Mouse (Mus musculus): ENCODE data around the gene Rnf217. TPM values are rescaled to one million over a fixed set of nuclear protein-coding genes. Genes with fewer than 3 reads are reported as not detected.

The Rnf217 gene
- polyA plus RNA-seq, 1 experiment, result 3.1 TPM

DNA sequence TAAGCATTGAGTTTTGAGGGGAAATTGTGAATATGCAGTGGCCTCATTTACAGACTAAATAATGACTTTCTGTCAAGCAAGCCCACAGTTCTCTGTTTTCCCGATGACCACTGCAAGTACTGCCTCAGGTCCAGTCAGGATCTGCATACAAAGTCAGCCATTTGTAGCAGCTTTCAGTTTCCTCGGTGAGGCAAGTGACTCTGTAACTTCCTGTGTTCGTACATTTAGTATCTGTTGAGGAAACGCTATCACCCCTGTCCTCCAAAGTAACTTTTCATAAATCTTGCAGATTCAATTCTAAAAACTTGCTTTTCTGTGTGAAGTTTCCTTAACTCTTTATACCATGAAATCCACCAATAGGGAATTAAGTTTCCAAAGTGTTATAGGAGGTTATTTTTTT, 143.6 kb downstream of the Rnf217 start:
- Histone ChIP-seq H3K27ac (ENCODE audit: insufficient read depth, low read depth, low read length) (no peak overlapping the region), H3K4me1 (ENCODE audit: control insufficient read depth, insufficient read depth, low read length) (no peaks in the 10 kb centered on the region), H3K4me3 (ENCODE audit: insufficient read depth, low read length) (no peak overlapping the region)
- TF ChIP-seq CTCF (IDR thresholded peaks at IDR 0.05; ENCODE audit: low read depth, low read length) (no peak), POLR2A (IDR thresholded peaks at IDR 0.05; ENCODE audit: borderline replicate concordance, low read depth, low read length) (no peak)

DNA sequence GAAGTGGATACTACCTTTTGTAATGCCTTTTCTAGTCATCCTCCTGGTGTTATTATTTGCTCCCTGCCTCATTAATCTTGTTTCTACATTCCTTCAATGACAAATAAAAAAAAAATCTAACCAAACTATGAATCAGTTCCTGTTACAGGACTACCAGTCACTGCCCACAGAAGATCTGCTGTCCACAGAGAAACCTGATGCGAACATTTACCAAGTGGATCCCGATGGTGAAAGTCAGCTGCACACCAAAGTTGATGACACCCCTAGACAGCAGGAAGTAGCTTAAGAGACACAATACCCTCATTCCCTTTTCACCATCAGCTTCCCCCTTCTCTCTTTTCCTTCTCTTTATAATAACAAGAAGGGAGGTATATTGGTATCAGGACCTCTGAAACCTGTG, 145.9 kb downstream of the Rnf217 start:
- Histone ChIP-seq H3K27ac (ENCODE audit: insufficient read depth, low read depth, low read length) (no peak overlapping the region), H3K4me3 (ENCODE audit: insufficient read depth, low read length) (no peak overlapping the region), H3K4me1 (ENCODE audit: control insufficient read depth, insufficient read depth, low read length) (no peaks in the 10 kb centered on the region)
- TF ChIP-seq CTCF (IDR thresholded peaks at IDR 0.05; ENCODE audit: low read depth, low read length) (no peak), POLR2A (IDR thresholded peaks at IDR 0.05; ENCODE audit: borderline replicate concordance, low read depth, low read length) (no peak)

DNA sequence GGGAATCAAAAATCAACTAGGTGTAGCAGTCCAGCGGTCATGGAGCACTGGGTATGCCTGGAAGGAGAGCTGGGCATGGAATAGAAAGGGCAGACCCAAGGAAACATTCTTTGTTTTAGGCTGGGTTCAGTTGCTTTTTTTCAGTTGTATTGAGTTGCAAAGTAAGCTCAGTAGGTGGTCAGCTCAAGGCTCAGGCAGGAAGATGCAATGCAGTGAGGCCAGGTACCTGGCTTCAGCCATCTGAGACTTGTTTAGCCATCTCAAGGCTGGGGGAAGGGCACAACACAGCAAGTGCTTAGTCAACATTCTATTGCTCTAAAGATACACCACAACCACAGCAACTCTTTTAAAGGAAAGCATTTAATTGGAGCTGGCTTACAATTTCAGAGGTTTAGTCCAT, 152.2 kb downstream of the Rnf217 start:
- TF ChIP-seq CTCF (IDR thresholded peaks at IDR 0.05; ENCODE audit: low read depth, low read length) (no peak), POLR2A (IDR thresholded peaks at IDR 0.05; ENCODE audit: borderline replicate concordance, low read depth, low read length) (no peak)
- no peaks in the 10 kb centered on the region for H3K4me1 ChIP-seq (ENCODE audit: control insufficient read depth, insufficient read depth, low read length)
- no peak overlapping the region for H3K4me3 ChIP-seq (ENCODE audit: insufficient read depth, low read length)
- no peak overlapping the region for H3K27ac ChIP-seq (ENCODE audit: insufficient read depth, low read depth, low read length)

DNA sequence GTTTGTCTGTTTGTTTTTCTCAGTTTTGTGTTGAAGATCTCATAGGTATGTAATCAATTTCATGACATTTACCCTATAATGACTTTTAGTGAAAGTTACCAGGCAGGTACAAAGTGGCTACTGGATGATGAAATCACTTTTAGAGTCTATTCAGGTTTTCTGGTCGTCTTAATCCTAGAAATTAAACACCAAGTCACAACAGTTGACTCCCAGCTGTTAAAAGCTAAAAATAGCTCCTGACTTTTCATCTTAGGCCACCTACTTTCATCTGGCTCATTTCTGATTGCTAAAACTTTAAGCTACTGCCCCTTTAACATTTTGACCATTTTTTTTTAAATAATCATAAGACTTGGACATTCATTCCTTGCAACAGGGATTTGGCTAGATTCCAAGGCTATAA, 161.9 kb downstream of the Rnf217 start:
- 0 out of 2 replicates have a peak, but pooled peaks cover 2% of the 10 kb centered on the region for H3K4me1 ChIP-seq (ENCODE audit: control insufficient read depth, insufficient read depth, low read length)
- TF ChIP-seq POLR2A (IDR thresholded peaks at IDR 0.05; ENCODE audit: borderline replicate concordance, low read depth, low read length) (no peak), CTCF (IDR thresholded peaks at IDR 0.05; ENCODE audit: low read depth, low read length) (no peak)
- H3K4me3 ChIP-seq (ENCODE audit: insufficient read depth, low read length), result no peak overlapping the region
- H3K27ac ChIP-seq (ENCODE audit: insufficient read depth, low read depth, low read length), result no peak overlapping the region

DNA sequence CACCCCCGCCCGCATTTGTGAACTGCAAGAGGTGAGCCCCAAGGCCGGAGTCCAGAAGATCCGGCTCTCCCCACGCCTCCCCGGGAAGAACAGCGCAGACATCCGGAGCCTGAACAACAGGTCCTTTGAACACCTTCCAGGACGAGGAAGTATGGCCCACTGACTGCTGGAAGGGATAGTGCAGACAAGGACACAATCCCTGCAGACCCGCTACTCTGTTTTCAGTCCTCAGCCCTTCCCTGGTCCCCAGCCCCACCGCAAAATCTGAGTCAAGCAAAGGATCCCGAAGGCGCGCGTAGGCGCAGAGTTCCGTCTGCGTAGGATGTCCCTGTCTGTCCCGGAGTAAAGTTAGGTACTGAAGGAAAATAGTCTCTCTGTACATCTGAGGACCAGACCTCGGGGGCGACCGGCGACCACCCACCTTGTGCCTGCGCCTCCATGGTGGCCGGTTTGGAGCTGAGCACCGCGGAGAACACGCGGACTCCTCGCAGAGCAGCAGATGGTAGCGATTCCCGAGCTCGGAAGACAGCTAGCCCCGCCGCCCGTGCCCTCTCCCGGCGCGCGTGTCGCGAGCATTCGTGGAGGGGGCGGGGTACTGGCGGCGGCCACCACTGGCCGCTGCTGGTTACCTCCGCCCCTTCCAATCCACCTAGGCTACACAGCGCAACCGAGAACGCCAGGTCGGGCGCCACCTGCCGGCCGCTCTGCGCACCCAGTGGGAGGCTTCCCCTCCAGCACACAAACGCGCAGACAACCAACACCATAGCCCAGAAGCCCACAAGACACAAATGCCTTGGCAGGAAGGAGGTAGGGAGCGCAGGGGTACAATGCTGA, 163.5 kb downstream of the Rnf217 start, which contains the start of gene Tpd52l1:
TSS of gene Tpd52l1 (minus strand) at position 668 of the 834 bp plus-strand sequence.
- H3K27ac ChIP-seq (ENCODE audit: insufficient read depth, low read depth, low read length), result no peak within 1 kb of the TSS
- peak within 1 kb of the TSS; percentile 60 for H3K4me3 ChIP-seq (ENCODE audit: insufficient read depth, low read length)
- TF ChIP-seq POLR2A (IDR thresholded peaks at IDR 0.05; ENCODE audit: borderline replicate concordance, low read depth, low read length) (no peak), CTCF (IDR thresholded peaks at IDR 0.05; ENCODE audit: low read depth, low read length) (peak; percentile 71)
- 0 out of 2 replicates have a peak, but pooled peaks cover 2% of the 10 kb centered on the region for H3K4me1 ChIP-seq (ENCODE audit: control insufficient read depth, insufficient read depth, low read length)

DNA sequence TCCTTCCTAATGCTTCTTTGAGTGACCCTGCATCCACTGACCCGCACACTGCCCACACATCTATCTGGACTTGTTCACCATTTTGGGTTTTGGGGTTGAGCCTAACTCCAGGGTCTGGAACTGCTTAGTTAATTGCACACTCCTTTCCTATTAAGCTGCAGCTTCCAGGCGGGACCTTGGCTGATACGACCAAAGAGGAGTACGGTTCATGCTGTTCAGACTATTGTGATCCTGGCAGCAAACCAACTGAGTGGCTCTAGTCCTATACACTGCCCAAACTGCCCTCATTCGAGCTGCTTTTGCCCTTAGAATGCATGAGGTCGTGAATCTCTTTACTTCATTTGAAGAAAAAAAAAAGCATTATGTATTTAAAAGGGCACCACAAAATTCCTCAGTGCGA, 164.8 kb downstream of the Rnf217 start:
- TF ChIP-seq CTCF (IDR thresholded peaks at IDR 0.05; ENCODE audit: low read depth, low read length) (no peak), POLR2A (IDR thresholded peaks at IDR 0.05; ENCODE audit: borderline replicate concordance, low read depth, low read length) (no peak)
- no peak overlapping the region for H3K27ac ChIP-seq (ENCODE audit: insufficient read depth, low read depth, low read length)
- 0 out of 2 replicates have a peak, but pooled peaks cover 2% of the 10 kb centered on the region for H3K4me1 ChIP-seq (ENCODE audit: control insufficient read depth, insufficient read depth, low read length)
- no peak overlapping the region for H3K4me3 ChIP-seq (ENCODE audit: insufficient read depth, low read length)

Other genes starting within 250 kb of the Rnf217 start
- gene Tpd52l1, start 163.2 kb downstream of the Rnf217 start, polyA plus RNA-seq (2012; ENCODE audit: insufficient read depth, insufficient read length, missing spikeins), result not detected in 2 replicates

All from bone marrow macrophage, adult 2 months (primary cell).